Mouse (Mus musculus): ENCODE measurements at regions not wholly inside any gene's neighbourhood (a gene's known extent, or its start where the extent isn't known, plus 50 kb on each side); places are given as distances from the start of the nearest gene placed in this dataset.

DNA sequence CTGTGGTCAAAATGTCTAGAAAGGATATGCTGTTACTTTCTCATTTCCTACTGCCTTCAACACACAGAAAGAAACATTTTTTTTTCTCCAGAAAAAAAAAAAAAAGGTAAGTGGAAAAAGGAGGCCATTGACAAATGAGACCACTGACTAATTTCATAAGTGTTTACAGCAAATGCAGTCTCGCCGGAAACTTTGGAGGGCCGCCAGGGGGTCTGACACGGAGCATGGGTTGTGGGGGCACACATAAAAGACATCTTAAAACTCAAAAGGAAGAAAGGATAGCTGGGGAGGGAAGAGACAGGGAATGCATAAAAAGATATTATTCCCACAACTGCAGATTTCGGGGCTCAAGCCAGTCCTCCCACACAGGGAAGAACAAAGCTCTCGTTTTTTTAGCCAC is 109.3 kb downstream of the Tex36 start:
- Histone ChIP-seq H3K27me3 (no peaks in the 10 kb centered on the region; the same call in 1 of the 2 replicates), H3K4me3 (no peak overlapping the region), H3K9ac (no peak overlapping the region), H3K9me3 (no peaks in the 10 kb centered on the region), H3K27ac (replicated peaks) (no peak overlapping the region), H3K4me2 (no peak overlapping the region), H3K4me1 (replicated peaks) (peaks cover 11% of the 10 kb centered on the region), H3K36me3 (no peaks in the 10 kb centered on the region)
- WGBS: 68% methylated on average over 6 of the region's 6 CpGs
- ATAC-seq (ENCODE audit: low read depth): no peak

GRCm38 (mm10) chr7:133487887-133488630 is 113.9 kb downstream of the Tex36 start:
- Histone ChIP-seq H3K4me1 (replicated peaks) (no peaks in the 10 kb centered on the region), H3K4me3 (no peak overlapping the region), H3K27me3 (no peaks in the 10 kb centered on the region; the same call in 1 of the 2 replicates), H3K27ac (replicated peaks) (no peak overlapping the region), H3K9ac (no peak overlapping the region), H3K9me3 (no peaks in the 10 kb centered on the region), H3K36me3 (no peaks in the 10 kb centered on the region), H3K4me2 (no peak overlapping the region)
- WGBS: 55% methylated on average over 7 of the region's 7 CpGs
- no peak for ATAC-seq (ENCODE audit: low read depth)

- no peak overlapping the region for H3K4me3 ChIP-seq
- no peak overlapping the region for H3K4me2 ChIP-seq
- no peak overlapping the region for H3K9ac ChIP-seq
- ATAC-seq (ENCODE audit: low read depth): no peak
- H3K4me1 ChIP-seq (replicated peaks): no peaks in the 10 kb centered on the region; the same call in 1 of the 2 replicates
- no peaks in the 10 kb centered on the region for H3K27me3 ChIP-seq
- no peak overlapping the region for H3K27ac ChIP-seq (replicated peaks)
- no peaks in the 10 kb centered on the region for H3K9me3 ChIP-seq
- 79% methylated on average over 8 of the region's 8 CpGs for WGBS
- H3K36me3 ChIP-seq: no peaks in the 10 kb centered on the region
Observed at GRCm38 (mm10) chr7:133484430-133484841, 117.5 kb downstream of the Tex36 start.

DNA sequence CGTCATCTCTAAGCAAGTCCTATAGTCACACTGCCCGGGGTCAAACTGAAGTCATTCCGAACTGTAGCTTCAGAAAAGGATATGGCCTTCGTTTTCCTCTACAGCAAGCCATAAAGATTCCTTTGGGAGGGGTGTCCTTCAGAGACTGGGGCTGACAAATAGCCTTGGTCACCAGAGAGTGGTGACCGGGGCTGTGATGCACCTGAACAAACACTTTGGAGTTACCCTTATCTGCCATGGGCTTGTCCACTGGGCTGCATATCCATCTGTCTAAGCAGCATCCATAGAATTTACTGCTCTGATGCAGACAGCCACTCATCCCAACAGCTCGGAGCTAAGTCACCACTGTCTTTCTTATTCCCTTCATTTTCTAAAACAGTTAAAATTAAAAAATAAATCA is 120.4 kb downstream of the Tex36 start:
- no peak overlapping the region for H3K4me3 ChIP-seq
- peaks cover 4% of the 10 kb centered on the region for H3K4me1 ChIP-seq (replicated peaks)
- 31% methylated on average over 6 of the region's 6 CpGs for WGBS
- H3K4me2 ChIP-seq: no peak overlapping the region
- H3K9ac ChIP-seq: no peak overlapping the region
- ATAC-seq (ENCODE audit: low read depth): no peak
- H3K36me3 ChIP-seq: no peaks in the 10 kb centered on the region
- H3K27ac ChIP-seq (replicated peaks): no peak overlapping the region
- H3K9me3 ChIP-seq: no peaks in the 10 kb centered on the region
- no peaks in the 10 kb centered on the region for H3K27me3 ChIP-seq

DNA sequence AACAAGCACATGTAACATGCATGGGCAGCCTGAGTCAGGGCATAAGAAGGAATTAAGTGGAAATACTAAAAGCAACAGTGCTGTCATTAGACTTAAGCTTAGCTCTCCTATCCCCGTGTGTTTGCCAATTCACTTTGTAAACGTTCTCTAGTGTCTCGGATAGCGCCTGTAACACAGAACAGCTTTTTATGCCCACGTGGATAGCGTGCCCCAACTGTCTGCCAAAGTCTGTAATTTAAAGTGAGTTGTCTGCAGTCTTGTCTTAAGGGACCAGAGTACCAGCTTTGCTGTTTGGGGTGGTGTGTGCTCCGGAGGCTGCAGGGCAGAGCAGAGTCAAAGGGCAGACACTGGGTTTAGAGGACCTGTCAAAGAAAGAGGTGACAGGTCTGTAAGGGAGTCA is 122.3 kb downstream of the Tex36 start:
- no peak for ATAC-seq (ENCODE audit: low read depth)
- 66% methylated on average over 7 of the region's 7 CpGs for WGBS

DNA sequence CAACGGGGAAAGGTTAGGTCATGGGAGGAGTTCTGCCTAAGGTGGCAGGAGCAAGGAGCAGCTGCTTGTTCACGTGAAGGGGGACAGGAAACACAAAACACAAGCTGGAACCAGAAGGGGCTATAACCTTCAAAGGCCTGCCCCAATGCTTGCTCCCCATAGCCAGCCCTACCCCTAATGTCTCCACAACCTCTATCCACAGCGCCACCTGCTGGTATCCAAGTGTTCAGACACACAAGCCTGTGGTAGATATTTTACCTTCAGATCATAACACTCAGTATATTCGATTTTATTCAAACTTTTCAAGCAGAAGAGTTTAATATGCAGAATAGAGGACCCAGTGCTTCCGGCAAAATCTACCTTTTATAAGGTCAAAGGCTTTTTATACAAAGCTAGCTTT is 124.0 kb downstream of the Tex36 start:
- H3K4me1 ChIP-seq (replicated peaks): peaks cover 4% of the 10 kb centered on the region
- H3K4me2 ChIP-seq: no peak overlapping the region
- H3K27ac ChIP-seq (replicated peaks): no peak overlapping the region
- no peaks in the 10 kb centered on the region for H3K36me3 ChIP-seq
- 86% methylated on average over 5 of the region's 5 CpGs for WGBS
- ATAC-seq (ENCODE audit: low read depth): no peak
- no peak overlapping the region for H3K4me3 ChIP-seq
- H3K9ac ChIP-seq: no peak overlapping the region
- no peaks in the 10 kb centered on the region for H3K9me3 ChIP-seq
- H3K27me3 ChIP-seq: no peaks in the 10 kb centered on the region

More for the DNA sequence above, 122.3 kb downstream of the Tex36 start:
- Histone ChIP-seq H3K4me1 (replicated peaks) (peaks cover 4% of the 10 kb centered on the region), H3K36me3 (no peaks in the 10 kb centered on the region), H3K9ac (no peak overlapping the region), H3K27me3 (no peaks in the 10 kb centered on the region), H3K9me3 (no peaks in the 10 kb centered on the region), H3K4me2 (no peak overlapping the region), H3K4me3 (no peak overlapping the region), H3K27ac (replicated peaks) (no peak overlapping the region)

DNA sequence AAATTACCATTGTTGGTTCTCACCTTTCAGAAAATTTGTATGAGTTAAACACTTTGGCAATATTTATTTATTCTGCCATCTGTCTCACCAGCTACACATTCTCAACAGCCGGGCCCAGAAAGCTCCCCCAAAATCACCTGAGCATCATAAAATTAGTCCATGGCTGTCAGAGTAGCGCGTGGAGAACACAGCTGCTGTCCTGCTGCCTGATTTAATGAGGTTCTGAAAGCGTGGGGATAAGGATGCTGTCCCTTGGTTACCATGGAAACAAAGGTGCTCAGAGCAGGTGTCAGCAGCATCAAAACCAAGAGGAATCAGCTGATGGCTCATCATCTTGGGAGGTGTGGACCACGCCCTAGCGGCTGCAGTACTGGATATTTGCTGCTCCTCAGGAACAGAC is 124.7 kb downstream of the Tex36 start:
- Histone ChIP-seq H3K4me1 (replicated peaks) (peaks cover 4% of the 10 kb centered on the region), H3K4me2 (no peak overlapping the region), H3K4me3 (no peak overlapping the region), H3K36me3 (no peaks in the 10 kb centered on the region), H3K27me3 (no peaks in the 10 kb centered on the region), H3K27ac (replicated peaks) (no peak overlapping the region), H3K9ac (no peak overlapping the region), H3K9me3 (no peaks in the 10 kb centered on the region)
- no peak for ATAC-seq (ENCODE audit: low read depth)
- WGBS: 56% methylated on average over 6 of the region's 6 CpGs

GRCm38 (mm10) chr7:133471706-133472105 is 130.3 kb downstream of the Tex36 start:
- Histone ChIP-seq H3K9ac (no peak overlapping the region), H3K4me1 (replicated peaks) (no peaks in the 10 kb centered on the region), H3K27ac (replicated peaks) (no peak overlapping the region), H3K36me3 (no peaks in the 10 kb centered on the region), H3K4me3 (no peak overlapping the region), H3K4me2 (no peak overlapping the region), H3K27me3 (no peaks in the 10 kb centered on the region), H3K9me3 (no peaks in the 10 kb centered on the region)
- 78% methylated on average over 5 of the region's 5 CpGs for WGBS
- ATAC-seq (ENCODE audit: low read depth): no peak

DNA sequence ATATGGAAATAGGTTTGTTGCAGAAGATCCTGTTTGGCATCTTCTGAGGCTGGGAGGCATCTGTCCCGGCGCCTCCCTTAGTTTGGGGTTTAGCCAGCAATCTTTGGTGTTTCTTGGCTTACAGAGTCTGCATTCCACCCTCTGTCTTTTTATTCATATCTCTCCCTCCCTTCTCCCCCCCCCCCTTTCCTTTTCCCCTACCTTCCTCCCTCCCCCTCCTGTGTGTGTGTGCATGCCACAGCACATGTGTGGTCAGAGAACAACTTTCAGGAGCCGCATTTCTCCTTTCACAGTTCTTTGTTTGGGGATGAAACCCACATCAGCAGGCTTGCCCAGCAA is 131.4 kb downstream of the Tex36 start:
- no peak for ATAC-seq (ENCODE audit: low read depth)
- H3K9ac ChIP-seq: no peak overlapping the region
- WGBS: 79% methylated on average over 3 of the region's 3 CpGs
- no peak overlapping the region for H3K4me3 ChIP-seq
- H3K9me3 ChIP-seq: no peaks in the 10 kb centered on the region
- H3K27me3 ChIP-seq: no peaks in the 10 kb centered on the region
- no peak overlapping the region for H3K27ac ChIP-seq (replicated peaks)
- H3K4me1 ChIP-seq (replicated peaks): no peaks in the 10 kb centered on the region
- H3K36me3 ChIP-seq: no peaks in the 10 kb centered on the region
- no peak overlapping the region for H3K4me2 ChIP-seq

DNA sequence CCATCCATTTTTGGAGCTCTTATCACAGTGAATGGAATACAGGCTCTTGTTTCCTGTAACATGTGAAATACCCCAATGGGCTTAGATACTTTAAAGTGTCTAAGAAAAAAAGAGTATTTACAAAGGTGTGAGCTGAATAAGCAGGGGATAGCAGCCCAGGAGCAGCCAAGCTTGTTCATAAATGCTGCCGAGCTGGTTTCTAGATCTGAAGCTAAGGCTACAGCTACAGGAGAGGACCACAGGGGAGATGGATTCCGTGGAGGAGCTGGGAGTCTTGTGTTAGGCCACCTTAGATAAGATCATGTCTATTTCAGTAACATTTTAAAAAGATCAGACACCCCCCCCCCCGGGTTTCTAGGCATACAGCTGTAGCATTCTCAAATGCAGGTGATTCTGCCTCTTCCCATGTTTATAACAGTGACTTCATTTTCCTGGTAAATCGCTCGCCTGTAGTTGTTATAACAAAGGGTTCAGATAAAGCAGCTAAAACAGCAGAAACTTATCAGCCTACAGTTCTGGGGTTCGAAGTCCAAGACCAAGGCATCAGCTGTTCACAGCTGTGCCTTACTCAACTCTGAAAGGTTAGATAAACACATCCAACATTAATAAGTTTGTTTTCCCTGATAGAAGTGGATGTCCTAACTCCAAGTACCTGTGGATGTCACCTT is 131.9 kb downstream of the Tex36 start:
- Histone ChIP-seq H3K4me3 (no peak overlapping the region), H3K27me3 (no peaks in the 10 kb centered on the region), H3K9me3 (no peaks in the 10 kb centered on the region), H3K4me2 (no peak overlapping the region), H3K27ac (replicated peaks) (no peak overlapping the region), H3K4me1 (replicated peaks) (no peaks in the 10 kb centered on the region), H3K9ac (no peak overlapping the region), H3K36me3 (no peaks in the 10 kb centered on the region)
- ATAC-seq (ENCODE audit: low read depth): no peak
- WGBS: 76% methylated on average over 6 of the region's 6 CpGs

- no peaks in the 10 kb centered on the region for H3K36me3 ChIP-seq
- WGBS: 58% methylated on average over 3 of the region's 3 CpGs
- H3K27ac ChIP-seq (replicated peaks): no peak overlapping the region
- no peak overlapping the region for H3K4me3 ChIP-seq
- no peaks in the 10 kb centered on the region for H3K27me3 ChIP-seq
- no peaks in the 10 kb centered on the region for H3K9me3 ChIP-seq
- no peak overlapping the region for H3K4me2 ChIP-seq
- no peak for ATAC-seq (ENCODE audit: low read depth)
- no peak overlapping the region for H3K9ac ChIP-seq
- no peaks in the 10 kb centered on the region for H3K4me1 ChIP-seq (replicated peaks)
Observed at GRCm38 (mm10) chr7:133469106-133469505, 132.9 kb downstream of the Tex36 start.

GRCm38 (mm10) chr7:133468346-133468745 is 133.6 kb downstream of the Tex36 start:
- no peaks in the 10 kb centered on the region for H3K27me3 ChIP-seq
- no peak for ATAC-seq (ENCODE audit: low read depth)
- no peaks in the 10 kb centered on the region for H3K36me3 ChIP-seq
- no peak overlapping the region for H3K27ac ChIP-seq (replicated peaks)
- no peak overlapping the region for H3K4me3 ChIP-seq
- H3K4me2 ChIP-seq: no peak overlapping the region
- no peaks in the 10 kb centered on the region for H3K9me3 ChIP-seq
- WGBS: 40% methylated on average over 3 of the region's 3 CpGs
- no peaks in the 10 kb centered on the region for H3K4me1 ChIP-seq (replicated peaks)
- H3K9ac ChIP-seq: no peak overlapping the region

DNA sequence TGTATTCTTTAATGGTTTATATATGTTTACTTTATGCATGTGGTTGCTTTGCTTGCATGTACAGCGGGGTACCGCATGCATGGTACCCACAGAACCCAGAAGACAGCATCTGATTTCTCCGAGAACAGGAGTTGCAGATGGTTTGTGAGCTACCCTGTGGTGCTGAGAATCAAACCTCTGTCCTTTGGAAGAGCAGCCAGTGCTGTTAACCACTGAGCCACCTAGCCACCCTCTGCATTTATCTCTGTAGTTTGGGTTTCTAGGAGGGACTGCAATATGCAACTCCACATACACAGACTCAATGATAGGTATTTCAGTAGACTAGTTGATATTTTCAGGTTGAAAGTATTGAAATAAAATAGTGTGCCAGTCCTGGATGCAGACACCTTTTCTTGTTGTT is 134.4 kb downstream of the Tex36 start:
- 90% methylated on average over 3 of the region's 3 CpGs for WGBS
- Histone ChIP-seq H3K4me3 (no peak overlapping the region), H3K4me1 (replicated peaks) (no peaks in the 10 kb centered on the region), H3K36me3 (no peaks in the 10 kb centered on the region), H3K4me2 (no peak overlapping the region), H3K27me3 (no peaks in the 10 kb centered on the region), H3K27ac (replicated peaks) (no peak overlapping the region), H3K9ac (no peak overlapping the region), H3K9me3 (no peaks in the 10 kb centered on the region)
- no peak for ATAC-seq (ENCODE audit: low read depth)
